28 mouse cellular contexts compared by ENCODE assay signal in the genomic region with DNA sequence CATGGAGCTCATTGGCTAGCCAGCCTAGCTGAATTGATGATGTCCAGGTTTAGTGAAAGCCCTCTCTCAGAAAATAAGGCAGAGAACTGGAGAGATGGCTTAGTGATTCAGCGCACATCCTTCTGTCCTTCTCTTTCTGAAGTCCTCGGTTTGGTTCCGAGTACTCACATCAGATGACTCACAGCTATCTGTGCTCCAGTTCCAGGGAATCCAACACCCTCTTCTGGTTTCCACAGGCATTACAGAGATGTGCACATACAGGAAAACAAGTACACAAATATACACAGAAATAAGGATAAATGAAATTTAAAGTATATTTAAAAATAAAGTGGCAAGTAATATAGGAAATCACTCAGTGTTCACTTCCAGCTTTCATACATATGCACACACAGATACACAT. TPM values are rescaled to one million over a fixed set of nuclear protein-coding genes. Genes with fewer than 3 reads are reported as not detected.
A peak's percentile ranks its signal among the peaks of the same experiment; 100 is the strongest.
DNase-seq lines count a peak whose midpoint lies in the region; ATAC-seq and TF ChIP-seq lines count a peak whose summit lies in the region.
"Had no signal": no experiment of that assay in that cellular context is flagged by ENCODE, and none has a peak within 500 bp of the region (broad histone marks: within the 10 kb centered on the region; RNA-seq: fewer than 3 reads in every experiment).

No protein-coding gene starts in this region.

- ATAC-seq in lung, postnatal 0 days: no peak
- ATAC-seq: activated CD4-positive, CD25-positive, alpha-beta regulatory T cell, adult 4 months; forebrain, postnatal 0 days; liver, postnatal 0 days; midbrain, embryonic 16.5 days had no signal

- WGBS in lung, postnatal 0 days: 74% methylated on average over 3 of the region's 3 CpGs

- no peak overlapping the region for H3K4me3 ChIP-seq in gastrocnemius, adult 2 months
- H3K4me3 ChIP-seq in lung, postnatal 0 days (ENCODE audit: low read depth, low read length): no peak overlapping the region
- H3K4me3 ChIP-seq: embryonic facial prominence, embryonic 10.5 days; heart, embryonic 15.5 days; hindbrain, embryonic 15.5 days; stomach, embryonic 15.5 days had no signal

- no peaks in the 10 kb centered on the region for H3K27me3 ChIP-seq in lung, postnatal 0 days (replicated peaks; ENCODE audit: insufficient read depth, low read length)
- H3K27me3 ChIP-seq: heart, embryonic 15.5 days; hindbrain, embryonic 15.5 days; stomach, embryonic 15.5 days had no signal

- H3K4me2 ChIP-seq in lung, postnatal 0 days (replicated peaks; ENCODE audit: low read depth, low read length): no peak overlapping the region
- H3K4me2 ChIP-seq: heart, embryonic 15.5 days; hindbrain, embryonic 15.5 days; stomach, embryonic 15.5 days had no signal

- no peak overlapping the region for H3K27ac ChIP-seq in gastrocnemius, adult 2 months
- no peak overlapping the region for H3K27ac ChIP-seq in lung, postnatal 0 days (ENCODE audit: low read length)
- H3K27ac ChIP-seq: embryonic facial prominence, embryonic 10.5 days; heart, embryonic 15.5 days; hindbrain, embryonic 15.5 days; macrophage; stomach, embryonic 15.5 days had no signal

- H3K9me3 ChIP-seq in lung, postnatal 0 days (ENCODE audit: low read length): no peaks in the 10 kb centered on the region
- H3K9me3 ChIP-seq: embryonic facial prominence, embryonic 10.5 days; heart, embryonic 15.5 days; hindbrain, embryonic 15.5 days; stomach, embryonic 15.5 days had no signal

- TF ChIP-seq EP300 in lung, postnatal 0 days (IDR thresholded peaks at IDR 0.05): no peak

- no peak for DNase-seq in gastrocnemius, adult 2 months
- DNase-seq in gastrocnemius, adult 8-10 months (ENCODE audit: low spot score in 2 of 2): no peak
- DNase-seq in lung, postnatal 0 days (ENCODE audit: low spot score): no peak
- no peak for DNase-seq in lung, postnatal 10 days
- DNase-seq in ES-CJ7 (ENCODE audit: low read depth, low spot score): peak; percentile 16
- DNase-seq in brain, adult 2 months (ENCODE audit: low read depth, low spot score): peak; percentile 30
- DNase-seq in cerebellum, adult 8-10 months: no peak
- no peak for DNase-seq in retina, postnatal 1 day
- DNase-seq: cerebellum, adult 11 months; cerebellum, postnatal 10 days; forebrain, postnatal 0 days; gastrocnemius, postnatal 36 days; heart, postnatal 4 days; kidney, adult 9 months; kidney, postnatal 25 days; liver, postnatal 0 days; right cerebral cortex, adult 18-20 months; right cerebral cortex, postnatal 4 days; thymus, adult 18-20 months; thymus, postnatal 36 days had no signal

- intact Hi-C loops in gastrocnemius, adult 2 months (cut with DNase I): no loop called here

- TF ChIP-seq CTCF in gastrocnemius, adult 2 months (IDR thresholded peaks at IDR 0.05): peak; percentile 38; the same call in 1 of the 2 replicates
- TF ChIP-seq CTCF in lung, postnatal 0 days (IDR thresholded peaks at IDR 0.05): peak; percentile 29

- H3K9ac ChIP-seq in lung, postnatal 0 days (replicated peaks; ENCODE audit: low read depth): no peak overlapping the region
- H3K9ac ChIP-seq: forebrain, postnatal 0 days; heart, embryonic 15.5 days; hindbrain, embryonic 15.5 days; liver, postnatal 0 days; stomach, embryonic 15.5 days had no signal

- no peaks in the 10 kb centered on the region for H3K4me1 ChIP-seq in lung, postnatal 0 days (ENCODE audit: insufficient read depth, low read depth, low read length)
- H3K4me1 ChIP-seq: embryonic facial prominence, embryonic 10.5 days; heart, embryonic 15.5 days; hindbrain, embryonic 15.5 days; stomach, embryonic 15.5 days had no signal

- H3K36me3 ChIP-seq in lung, postnatal 0 days (ENCODE audit: insufficient read depth, low read length): no peaks in the 10 kb centered on the region
- H3K36me3 ChIP-seq: heart, embryonic 15.5 days; stomach, embryonic 15.5 days had no signal

RNA-seq across cellular contexts. Expression of gene P4ha3, which starts 23.0 kb away (rescaled TPM):
- under 1 TPM in 1 of 2 experiments, not detected in 1; 0.20 TPM for total RNA-seq in gastrocnemius, adult 2 months (2021)
- under 1 TPM in 1 of 4 experiments, not detected in 3; 0.12 TPM for total RNA-seq in gastrocnemius, adult 8-10 months (2022)
- 1.8 and 2.4 TPM in 2 replicates for polyA plus RNA-seq in lung, postnatal 0 days (2015; fragmentation: Nextera tagmentation; extraction: Ambion mirVana)
- total RNA-seq: liver, adult 2 months had no signal

RNA-seq across cellular contexts. Expression of gene Pgm2l1, which starts 35.2 kb away (rescaled TPM):
- 10 to 100 TPM; 16.0 to 19.3 TPM for total RNA-seq in gastrocnemius, adult 2 months (2021)
- 10 to 100 TPM; 22.7 to 24.6 (median 24.0) TPM for total RNA-seq in gastrocnemius, adult 8-10 months (2022)
- polyA plus RNA-seq in lung, postnatal 0 days (2015; fragmentation: Nextera tagmentation; extraction: Ambion mirVana): 2.0 and 2.1 TPM in 2 replicates

Comparison
In these comparisons a context has a peak if more than half of its experiments do, and no peak if none do; other contexts are left out.
1. DNase-seq: peak in ES-CJ7 (single experiment) and brain, adult 2 months (single experiment); none in gastrocnemius, adult 2 months (single experiment), gastrocnemius, adult 8-10 months (0 of 2), lung, postnatal 0 days (single experiment), lung, postnatal 10 days (single experiment), cerebellum, adult 8-10 months (single experiment) and retina, postnatal 1 day (single experiment).